Mouse (Mus musculus): ENCODE data around the gene Syce1l. TPM values are rescaled to one million over a fixed set of nuclear protein-coding genes. Genes with fewer than 3 reads are reported as not detected.

Gene Syce1l
- polyA plus RNA-seq, 1 experiment from 2014 or later = not detected

- no peak for ATAC-seq (ENCODE audit: insufficient read depth, low FRiP score)
Measured at GRCm38 (mm10) chr8:113687889-113688542, 45.0 kb downstream of the Syce1l start.

DNA sequence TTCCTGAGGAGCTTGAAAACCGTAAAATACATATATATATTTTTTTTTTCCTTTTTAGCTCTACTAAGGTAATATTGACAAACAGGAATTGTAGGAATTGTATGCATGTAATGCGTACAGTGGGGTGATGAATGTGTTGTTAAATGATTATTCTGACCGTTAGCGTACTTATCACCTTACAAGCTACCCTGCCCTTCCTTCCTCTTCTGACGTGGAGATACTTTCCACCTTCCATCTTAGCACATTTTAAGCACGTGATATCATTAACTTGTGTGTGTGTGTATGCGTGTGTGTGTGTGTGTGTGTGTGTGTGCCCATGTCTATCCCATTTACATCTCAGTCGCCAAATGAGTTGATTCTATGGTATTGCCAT is 45.5 kb downstream of the Syce1l start:
- Histone ChIP-seq H3K9me3 (replicated peaks; ENCODE audit: control insufficient read depth, low read length) (no peaks in the 10 kb centered on the region), H3K9ac (ENCODE audit: low read length) (no peak overlapping the region), H3K27me3 (ENCODE audit: control insufficient read depth, insufficient read depth, low read length) (no peaks in the 10 kb centered on the region), H3K27ac (ENCODE audit: low read length) (no peak overlapping the region), H3K36me3 (ENCODE audit: control insufficient read depth, insufficient read depth, low read length) (no peaks in the 10 kb centered on the region), H3K4me3 (replicated peaks; ENCODE audit: low read length) (no peak overlapping the region), H3K4me2 (ENCODE audit: low read depth, low read length) (no peak overlapping the region), H3K4me1 (ENCODE audit: control insufficient read depth, insufficient read depth, low read length) (no peaks in the 10 kb centered on the region)
- ATAC-seq (ENCODE audit: insufficient read depth, low FRiP score) = no peak
- WGBS = 73% methylated on average over 8 of the region's 8 CpGs

More at GRCm38 (mm10) chr8:113687889-113688542, 45.0 kb downstream of the Syce1l start:
- Histone ChIP-seq H3K4me1 (ENCODE audit: control insufficient read depth, insufficient read depth, low read length) (no peaks in the 10 kb centered on the region), H3K9ac (ENCODE audit: low read length) (no peak overlapping the region), H3K9me3 (replicated peaks; ENCODE audit: control insufficient read depth, low read length) (no peaks in the 10 kb centered on the region), H3K4me3 (replicated peaks; ENCODE audit: low read length) (no peak overlapping the region), H3K36me3 (ENCODE audit: control insufficient read depth, insufficient read depth, low read length) (no peaks in the 10 kb centered on the region), H3K27me3 (ENCODE audit: control insufficient read depth, insufficient read depth, low read length) (no peaks in the 10 kb centered on the region), H3K4me2 (ENCODE audit: low read depth, low read length) (0 out of 2 replicates have a peak overlapping the region, but pooled peaks have one; percentile 1), H3K27ac (ENCODE audit: low read length) (no peak overlapping the region)
- 67% methylated on average over 17 of the region's 17 CpGs for WGBS

DNA sequence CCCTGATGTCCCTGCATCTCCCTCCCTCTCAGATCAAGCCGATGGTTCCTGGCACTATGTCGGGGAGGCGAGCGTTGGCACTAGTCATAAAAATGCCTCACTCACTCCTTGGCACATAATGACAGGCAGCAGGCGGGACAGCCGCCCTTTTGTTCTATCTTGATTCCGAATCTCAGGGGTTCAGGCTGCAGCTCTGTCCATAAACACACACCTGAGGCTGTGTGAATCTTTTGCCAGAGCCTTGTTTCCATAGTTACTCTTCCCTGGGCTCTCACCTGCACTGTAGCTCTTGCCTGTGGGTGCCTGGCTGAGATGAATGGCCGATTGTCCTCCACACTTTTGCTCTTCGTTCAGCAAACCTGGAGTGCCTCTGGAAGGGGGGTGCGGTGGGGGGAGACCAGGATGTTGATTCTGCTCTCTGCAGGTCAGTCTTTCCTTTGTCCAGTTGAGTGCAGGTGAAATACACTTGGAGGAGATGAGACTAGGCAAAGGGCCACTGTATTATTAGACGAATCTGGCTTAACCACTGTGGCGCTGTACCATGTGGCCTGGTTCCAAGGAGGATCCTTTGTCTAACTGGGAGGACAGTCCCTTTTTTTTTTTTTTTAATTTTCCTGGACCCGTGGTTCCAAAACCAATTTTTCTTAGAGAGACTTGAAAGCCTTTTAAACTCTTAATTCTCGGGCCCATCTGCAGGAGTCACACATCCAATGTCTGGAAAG is 48.8 kb downstream of the Syce1l start:
- no peaks in the 10 kb centered on the region for H3K4me1 ChIP-seq (ENCODE audit: control insufficient read depth, insufficient read depth, low read length)
- H3K36me3 ChIP-seq (ENCODE audit: control insufficient read depth, insufficient read depth, low read length) = no peaks in the 10 kb centered on the region
- H3K9ac ChIP-seq (ENCODE audit: low read length) = no peak overlapping the region
- no peak overlapping the region for H3K4me3 ChIP-seq (replicated peaks; ENCODE audit: low read length)
- WGBS = 69% methylated on average over 14 of the region's 14 CpGs
- no peaks in the 10 kb centered on the region for H3K9me3 ChIP-seq (replicated peaks; ENCODE audit: control insufficient read depth, low read length)
- H3K4me2 ChIP-seq (ENCODE audit: low read depth, low read length) = no peak overlapping the region
- H3K27ac ChIP-seq (ENCODE audit: low read length) = no peak overlapping the region
- no peak for ATAC-seq (ENCODE audit: insufficient read depth, low FRiP score)
- H3K27me3 ChIP-seq (ENCODE audit: control insufficient read depth, insufficient read depth, low read length) = no peaks in the 10 kb centered on the region

- no peak overlapping the region for H3K4me2 ChIP-seq (ENCODE audit: low read depth, low read length)
- no peak overlapping the region for H3K9ac ChIP-seq (ENCODE audit: low read length)
- ATAC-seq (ENCODE audit: insufficient read depth, low FRiP score) = no peak
- no peaks in the 10 kb centered on the region for H3K27me3 ChIP-seq (ENCODE audit: control insufficient read depth, insufficient read depth, low read length)
- no peaks in the 10 kb centered on the region for H3K9me3 ChIP-seq (replicated peaks; ENCODE audit: control insufficient read depth, low read length)
- H3K36me3 ChIP-seq (ENCODE audit: control insufficient read depth, insufficient read depth, low read length) = no peaks in the 10 kb centered on the region
- no peak overlapping the region for H3K27ac ChIP-seq (ENCODE audit: low read length)
- H3K4me3 ChIP-seq (replicated peaks; ENCODE audit: low read length) = no peak overlapping the region
- H3K4me1 ChIP-seq (ENCODE audit: control insufficient read depth, insufficient read depth, low read length) = no peaks in the 10 kb centered on the region
- 80% methylated on average over 7 of the region's 7 CpGs for WGBS
Measured at GRCm38 (mm10) chr8:113704968-113705367, 62.0 kb downstream of the Syce1l start.

Other genes with a start within 250 kb of the Syce1l start
- 8.1 and 8.7 TPM in 2 replicates for gene Mon1b, start 7.6 kb upstream of the Syce1l start, polyA plus RNA-seq (2015; fragmentation: Nextera tagmentation; extraction: Ambion mirVana)
- gene Adamts18, start 205.5 kb downstream of the Syce1l start, polyA plus RNA-seq (2015; fragmentation: Nextera tagmentation; extraction: Ambion mirVana) = 0.96 and 1.6 TPM in 2 replicates

Measured in stomach, embryonic 16.5 days (tissue).